Mouse (Mus musculus): Measurements from ENCODE around the gene Fmod.

GRCm38 (mm10) chr1:134059739-134060695, 23.0 kb downstream of the Fmod start:
- TF ChIP-seq CTCF (conservative IDR thresholded peaks at IDR 0.05; ENCODE audit: insufficient read depth, insufficient read length, low read depth, low read length) (peak; percentile 69), POLR2A (IDR thresholded peaks at IDR 0.05; ENCODE audit: low read depth, low read length) (no peak)

Measured in kidney, adult 2 months (tissue).